Mouse (Mus musculus) MEL (cell line): ENCODE measurements around the gene Tnk2.

Source experiments
- EP300 ChIP-seq, 2 experiments: IDR thresholded peaks; 2 replicates each; pipeline ENCODE4 v1.6.1; 2011; ENCODE audit warnings: improper control_type of control experiment in 2 of 2, low read length in 2 of 2, low read depth in 1 of 2, mild to moderate bottlenecking in 1 of 2
- MAFK ChIP-seq: IDR thresholded peaks from 2 replicates; pipeline ENCODE4 v1.6.1; 2011; ENCODE audit warnings: low read depth, mild to moderate bottlenecking, low read length, improper control_type of control experiment, borderline replicate concordance
- MYC ChIP-seq: IDR thresholded peaks from 2 replicates; pipeline ENCODE4 v1.6.1; 2011; ENCODE audit warnings: low read depth, mild to moderate bottlenecking, low read length, improper control_type of control experiment, moderate library complexity
- POLR2AphosphoS5 ChIP-seq: IDR thresholded peaks from 2 replicates; pipeline ENCODE4 v1.6.1; 2012; ENCODE audit warnings: low read depth, borderline replicate concordance, mild to moderate bottlenecking, inconsistent platforms, low read length, moderate library complexity, mixed read lengths

- TF ChIP-seq POLR2AphosphoS5 (no peak), MYC (no peak), MAFK (no peak), EP300 (IDR thresholded peaks at IDR 0.05; ENCODE audit: low read depth in 1 of 2, low read length in 2 of 2) (no peak)
These were observed 1.1 kb downstream of the Tnk2 start for GRCm38 (mm10) chr16:32644801-32645170.
